Mouse (Mus musculus) A20 (cell line): ENCODE data around the gene Slfnl1.

Experiments
- DNase-seq: peaks from one replicate; pipeline ENCODE4 v3.0.0-alpha.2; 2011; ENCODE audit warnings: low read depth, low spot score

Slfnl1 gene

DNA sequence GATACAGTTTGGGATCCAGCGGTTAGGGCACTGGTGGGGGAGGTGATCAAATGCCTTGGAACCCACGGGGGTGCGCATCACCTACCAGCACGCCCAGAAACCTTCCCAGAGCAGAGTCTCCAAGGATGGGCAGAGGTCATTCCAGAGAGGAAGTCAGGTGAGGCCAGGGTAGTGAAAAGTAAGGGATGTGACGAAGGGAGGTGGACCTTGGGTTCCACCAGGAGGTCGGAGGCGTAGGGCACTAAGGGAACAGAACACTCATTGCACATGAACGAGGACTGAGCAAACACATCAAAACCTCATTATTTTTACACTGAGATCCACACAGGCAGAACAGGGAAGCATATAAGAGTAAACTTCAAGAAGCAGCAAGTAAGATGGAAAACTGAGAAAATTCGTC lies 49.7 kb downstream of the Slfnl1 start:
- no peak for DNase-seq
